Mouse (Mus musculus) forebrain, embryonic 14.5 days (tissue): ENCODE measurements around the gene Zdhhc14. TPM values are rescaled to one million over a fixed set of nuclear protein-coding genes. Genes with fewer than 3 reads are reported as not detected.
"Not testable (repeated sequence)": the region's sequence is repeated elsewhere in the genome, so short reads cannot be mapped to it uniquely, and the experiment has no call there.

ENCODE experiments used
- ATAC-seq: fragments of 200-750 bp; cut with Nextera tagmentation; 2 replicates; pipeline ENCODE4 v1.8.0; 2017; ENCODE audit warnings: mild to moderate bottlenecking, moderate library complexity
- DNase-seq: peaks from one replicate; pipeline ENCODE4 v3.0.0-alpha.2; 2015; ENCODE audit warnings: low spot score
- H3K27ac ChIP-seq: fragments of 300-500 bp; sonication (generic); 2 replicates; pipeline ENCODE4 v1.5.1; 2014; ENCODE audit warnings: low read depth, mild to moderate bottlenecking, control low read depth, low read length, moderate library complexity
- H3K27me3 ChIP-seq: fragments of 300-500 bp; sonication (generic); replicated peaks from 2 replicates; pipeline ENCODE4 v1.6.1; 2014; ENCODE audit warnings: low read length, control low read depth, mixed read lengths; ENCODE audit not compliant: control insufficient read depth, insufficient read depth
- H3K36me3 ChIP-seq: fragments of 300-500 bp; sonication (generic); 2 replicates; pipeline ENCODE4 v1.6.1; 2014; ENCODE audit warnings: low read length, control low read depth; ENCODE audit not compliant: control insufficient read depth, insufficient read depth
- H3K4me1 ChIP-seq: fragments of 300-500 bp; sonication (generic); 2 replicates; pipeline ENCODE4 v1.6.1; 2014; ENCODE audit warnings: antibody characterized with exemption, low read length, control low read depth; ENCODE audit not compliant: control insufficient read depth, insufficient read depth
- H3K4me2 ChIP-seq: fragments of 300-500 bp; sonication (generic); 2 replicates; pipeline ENCODE4 v1.6.1; 2014; ENCODE audit warnings: mild to moderate bottlenecking, control low read depth, low read length
- H3K4me3 ChIP-seq: fragments of 300-500 bp; sonication (generic); 2 replicates; pipeline ENCODE4 v1.5.1; 2014; ENCODE audit warnings: low read depth, low read length, control low read depth
- H3K9ac ChIP-seq: fragments of 300-500 bp; sonication (generic); 2 replicates; pipeline ENCODE4 v1.6.1; 2014; ENCODE audit warnings: mild to moderate bottlenecking, low read length, control low read depth, moderate library complexity
- H3K9me3 ChIP-seq: fragments of 300-500 bp; sonication (generic); replicated peaks from 2 replicates; pipeline ENCODE4 v1.6.1; 2016; ENCODE audit warnings: low read length, control low read depth, mixed read lengths; ENCODE audit not compliant: control insufficient read depth
- WGBS: fragments of 180-500 bp; shearing (Covaris S2); extraction: QIAGEN DNeasy Blood & Tissue Kit; methylation state at CpG from one replicate; pipeline ENCODE4 v1.1.7; 2014; 5-methylcytosine and 5-hydroxymethylcytosine counted together
- polyA plus RNA-seq: library from polyadenylated mRNA; unstranded; fragments of >200 nt; fragmentation: Nextera tagmentation; extraction: Ambion mirVana; gene quantifications from 2 replicates; pipeline ENCODE4 v1.2.1, GENCODE M21; 2014

The Zdhhc14 gene
- polyA plus RNA-seq, 1 experiment from 2014 or later, result 4.7 TPM

DNA sequence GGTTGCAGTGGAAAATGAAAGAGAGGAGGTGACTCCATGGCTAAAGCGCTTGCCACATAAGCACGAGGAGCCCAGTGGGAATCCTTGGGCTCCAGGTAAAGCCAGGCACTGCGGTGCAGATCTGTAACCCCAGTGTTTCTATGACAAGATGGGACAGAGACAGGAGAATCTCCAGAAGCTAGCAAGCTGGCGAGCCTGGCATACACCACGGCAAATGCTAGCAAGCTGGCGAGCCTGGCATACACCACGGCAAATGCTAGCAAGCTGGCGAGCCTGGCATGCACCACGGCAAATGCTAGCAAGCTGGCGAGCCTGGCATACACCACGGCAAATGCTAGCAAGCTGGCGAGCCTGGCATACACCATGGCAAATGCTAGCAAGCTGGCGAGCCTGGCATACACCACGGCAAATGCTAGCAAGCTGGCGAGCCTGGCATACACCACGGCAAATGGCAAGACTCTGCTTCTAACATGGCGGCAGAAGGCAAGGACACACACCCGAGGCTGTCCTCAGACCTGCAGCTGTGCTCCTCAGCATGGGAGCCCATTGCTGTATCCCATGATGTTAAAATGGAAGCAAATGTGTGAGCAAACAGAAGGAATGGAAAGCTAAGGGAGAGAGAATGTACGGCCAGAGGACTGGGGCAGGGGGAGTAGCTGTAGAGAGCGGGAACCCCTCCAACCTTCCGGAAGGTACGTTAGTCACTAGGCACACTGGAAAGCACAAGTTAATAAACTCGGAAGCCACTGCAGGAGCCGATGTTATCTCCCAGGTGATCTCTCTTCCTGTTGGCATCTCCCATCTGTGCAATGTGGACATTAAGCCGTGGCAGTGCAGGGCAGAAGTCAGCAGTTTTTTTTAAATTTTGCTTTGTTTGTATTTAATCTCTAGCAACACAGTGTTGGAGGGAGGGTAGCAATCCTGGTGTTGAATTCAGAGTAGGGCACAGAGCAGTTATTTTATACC lies 129.6 kb downstream of the Zdhhc14 start:
- DNase-seq (no peak), ATAC-seq (no peak)
- H3K4me3 ChIP-seq, result no peak overlapping the region
- H3K4me1 ChIP-seq, result no peaks in the 10 kb centered on the region
- no peak overlapping the region for H3K4me2 ChIP-seq
- WGBS, result 78% methylated on average over 25 of the region's 25 CpGs
- H3K36me3 ChIP-seq, result no peaks in the 10 kb centered on the region
- H3K27me3 ChIP-seq, result no peaks in the 10 kb centered on the region
- no peak overlapping the region for H3K27ac ChIP-seq
- no peaks in the 10 kb centered on the region for H3K9me3 ChIP-seq
- no peak overlapping the region for H3K9ac ChIP-seq

DNA sequence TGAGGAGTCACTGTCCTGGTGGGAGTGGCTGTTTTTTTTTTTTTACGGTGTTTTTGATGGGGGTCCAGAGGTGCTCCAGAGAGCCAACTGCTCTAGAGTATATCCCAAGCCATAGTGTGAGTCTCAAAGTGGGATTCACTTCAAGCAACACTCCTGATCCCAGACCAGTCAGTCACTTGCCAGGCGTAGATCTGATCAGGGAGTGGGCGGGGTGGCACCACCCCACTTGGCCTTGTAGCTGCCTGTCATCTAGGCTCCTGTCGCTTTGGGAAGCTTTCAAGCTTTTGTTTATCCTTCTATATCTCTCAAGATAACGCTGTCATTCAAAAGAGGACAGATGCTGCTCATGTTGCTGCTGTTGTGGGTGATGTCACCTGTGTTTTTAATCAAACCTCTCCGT lies 130.4 kb downstream of the Zdhhc14 start:
- no peaks in the 10 kb centered on the region for H3K9me3 ChIP-seq
- no peak overlapping the region for H3K9ac ChIP-seq
- H3K4me3 ChIP-seq, result no peak overlapping the region
- no peak overlapping the region for H3K4me2 ChIP-seq
- ATAC-seq (no peak), DNase-seq (no peak)
- WGBS, result 77% methylated on average over 6 of the region's 6 CpGs
- H3K4me1 ChIP-seq, result no peaks in the 10 kb centered on the region
- no peaks in the 10 kb centered on the region for H3K27me3 ChIP-seq
- no peaks in the 10 kb centered on the region for H3K36me3 ChIP-seq
- H3K27ac ChIP-seq, result no peak overlapping the region

DNA sequence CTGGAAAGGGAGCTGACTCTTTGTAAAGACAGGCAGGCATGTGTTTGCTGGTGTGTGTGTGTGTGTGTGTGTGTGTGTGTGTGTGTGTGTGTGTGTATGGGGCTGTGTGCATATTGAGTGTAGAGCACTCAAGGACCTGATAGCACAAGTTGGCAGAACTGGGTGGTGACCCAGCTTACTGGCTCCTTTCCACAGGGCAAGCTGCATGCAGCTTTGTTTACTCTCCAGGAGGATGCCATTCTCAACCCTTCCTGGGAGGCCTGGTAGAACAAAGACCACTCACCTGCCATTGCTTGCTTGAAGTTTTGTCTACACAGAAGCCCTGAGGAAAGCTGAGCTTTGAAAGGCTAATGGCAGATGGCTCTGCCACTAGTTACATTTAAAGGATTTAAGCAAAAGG lies 130.8 kb downstream of the Zdhhc14 start:
- Histone ChIP-seq H3K27ac (no peak overlapping the region), H3K36me3 (no peaks in the 10 kb centered on the region), H3K9me3 (no peaks in the 10 kb centered on the region), H3K27me3 (no peaks in the 10 kb centered on the region), H3K4me1 (no peaks in the 10 kb centered on the region), H3K4me2 (no peak overlapping the region), H3K9ac (no peak overlapping the region), H3K4me3 (no peak overlapping the region)
- DNase-seq, result no peak
- ATAC-seq, result no peak

DNA sequence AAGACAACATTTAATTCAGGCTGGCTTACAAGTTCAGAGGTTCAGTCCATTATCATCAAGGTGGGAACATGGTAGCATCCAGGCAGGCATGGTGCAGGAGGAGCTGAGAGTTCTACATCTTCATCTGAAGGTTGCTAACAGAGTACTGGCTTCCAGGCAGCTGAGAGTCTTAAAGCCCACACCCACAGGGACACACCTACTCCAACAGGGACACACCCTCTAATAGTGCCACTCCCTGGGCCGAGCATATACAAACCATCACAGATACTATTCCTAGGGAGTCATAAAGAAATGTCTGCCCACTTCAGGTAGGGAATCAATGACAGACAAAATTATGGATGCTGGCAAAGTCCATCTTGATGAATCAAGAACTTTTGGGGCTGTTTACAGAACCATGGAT lies 132.5 kb downstream of the Zdhhc14 start:
- not testable (repeated sequence) for DNase-seq

DNA sequence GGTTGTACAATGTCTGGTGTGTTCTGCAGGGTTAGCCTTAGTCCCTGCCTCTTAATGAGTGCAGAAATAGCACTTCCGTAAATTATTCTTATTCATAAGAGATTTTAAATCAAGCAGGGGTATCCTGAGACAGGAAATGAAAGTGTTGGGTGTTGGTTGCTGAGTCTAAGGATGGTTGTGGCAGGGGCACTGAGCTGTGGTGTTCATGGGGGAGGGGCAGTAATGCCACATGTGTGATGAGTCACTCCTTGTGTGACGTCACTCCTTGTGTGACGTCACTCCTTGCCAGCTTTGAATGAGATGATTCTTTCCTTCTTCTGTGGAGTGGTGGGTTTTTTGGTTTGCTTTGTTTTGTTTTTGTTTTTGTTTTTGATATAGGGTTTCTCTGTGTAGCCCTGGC lies 134.0 kb downstream of the Zdhhc14 start:
- Histone ChIP-seq H3K4me1 (no peaks in the 10 kb centered on the region), H3K9ac (no peak overlapping the region), H3K4me2 (no peak overlapping the region), H3K4me3 (no peak overlapping the region), H3K36me3 (no peaks in the 10 kb centered on the region), H3K27ac (no peak overlapping the region), H3K9me3 (no peaks in the 10 kb centered on the region), H3K27me3 (no peaks in the 10 kb centered on the region)
- ATAC-seq (no peak), DNase-seq (no peak)
- WGBS, result 84% methylated on average over 3 of the region's 3 CpGs

More for the DNA sequence above, 132.5 kb downstream of the Zdhhc14 start:
- not testable (repeated sequence) for H3K27me3 ChIP-seq, H3K4me1 ChIP-seq, H3K36me3 ChIP-seq, H3K4me2 ChIP-seq, H3K4me3 ChIP-seq, H3K9me3 ChIP-seq, ATAC-seq, H3K9ac ChIP-seq, H3K27ac ChIP-seq
- 92% methylated on average over 1 of the region's 1 CpGs for WGBS

DNA sequence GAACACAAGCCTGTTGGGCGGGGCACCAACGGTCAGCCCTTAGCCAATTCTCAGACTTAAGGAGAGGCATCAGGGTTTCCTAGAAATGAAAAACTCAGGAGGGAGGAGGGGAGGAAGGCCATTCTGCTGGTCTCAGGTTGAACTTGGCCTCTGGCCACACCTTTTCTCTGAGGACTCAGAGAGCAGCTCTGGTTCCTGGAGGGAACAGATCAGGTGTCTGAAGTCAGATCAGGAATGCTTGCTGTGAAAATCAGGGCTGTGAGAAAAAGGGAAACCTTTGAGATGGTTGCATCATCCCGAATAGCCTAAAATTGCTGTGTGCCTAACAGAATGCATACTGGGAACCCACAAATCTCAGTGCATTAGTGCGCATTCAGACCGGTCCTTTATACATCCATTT lies 135.3 kb downstream of the Zdhhc14 start:
- Histone ChIP-seq H3K4me2 (no peak overlapping the region), H3K4me3 (no peak overlapping the region), H3K36me3 (no peaks in the 10 kb centered on the region), H3K9me3 (no peaks in the 10 kb centered on the region), H3K4me1 (no peaks in the 10 kb centered on the region), H3K27ac (no peak overlapping the region), H3K27me3 (no peaks in the 10 kb centered on the region), H3K9ac (no peak overlapping the region)
- no peak for DNase-seq
- 97% methylated on average over 5 of the region's 5 CpGs for WGBS
- no peak for ATAC-seq

DNA sequence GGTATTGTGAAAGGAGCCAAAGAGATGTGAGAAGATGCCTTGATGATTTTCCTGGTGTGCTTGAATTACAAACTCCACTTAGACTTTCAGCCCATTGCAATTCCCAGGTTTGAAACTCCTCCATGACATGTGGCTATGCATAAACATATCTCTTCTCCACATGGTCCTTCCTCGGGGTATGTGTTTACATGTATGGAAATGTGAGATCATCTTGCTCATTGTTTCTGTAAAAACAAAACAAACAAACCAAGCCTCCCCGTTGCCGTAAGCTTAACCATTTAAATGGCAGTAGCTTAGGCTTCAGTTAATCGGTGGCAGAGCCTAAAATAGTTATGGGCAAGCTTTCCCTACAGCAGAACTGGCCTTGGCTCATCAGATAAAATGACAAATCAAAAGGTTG lies 137.3 kb downstream of the Zdhhc14 start:
- H3K27me3 ChIP-seq, result no peaks in the 10 kb centered on the region
- no peak overlapping the region for H3K9ac ChIP-seq
- no peaks in the 10 kb centered on the region for H3K9me3 ChIP-seq
- H3K27ac ChIP-seq, result no peak overlapping the region
- no peak overlapping the region for H3K4me2 ChIP-seq
- 73% methylated on average over 4 of the region's 4 CpGs for whole genome bisulfite sequencing
- ATAC-seq (no peak), DNase-seq (no peak)
- H3K36me3 ChIP-seq, result no peaks in the 10 kb centered on the region
- H3K4me1 ChIP-seq, result no peaks in the 10 kb centered on the region
- H3K4me3 ChIP-seq, result no peak overlapping the region

DNA sequence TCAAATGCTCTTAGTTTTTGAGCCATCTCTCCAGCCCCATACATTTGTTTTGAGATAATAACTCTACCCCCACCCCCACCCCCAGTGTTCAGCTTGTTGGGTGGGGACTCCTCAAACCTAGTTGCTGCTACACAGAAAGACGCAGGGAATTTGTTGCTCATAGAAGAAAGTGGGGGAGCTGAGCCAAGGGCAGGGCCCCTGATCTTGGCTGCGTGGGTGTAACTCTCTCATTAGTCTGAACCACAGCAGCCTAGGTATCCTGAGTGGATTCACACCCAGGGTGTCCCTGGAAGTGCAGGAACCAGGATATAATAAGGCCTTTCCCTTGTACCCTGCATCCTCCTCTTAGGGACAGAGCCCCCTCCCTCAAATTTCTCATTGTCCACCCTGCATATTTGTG lies 142.9 kb downstream of the Zdhhc14 start:
- Histone ChIP-seq H3K4me3 (no peak overlapping the region), H3K27ac (no peak overlapping the region), H3K36me3 (no peaks in the 10 kb centered on the region), H3K4me1 (no peaks in the 10 kb centered on the region), H3K27me3 (no peaks in the 10 kb centered on the region), H3K9me3 (no peaks in the 10 kb centered on the region), H3K4me2 (no peak overlapping the region), H3K9ac (no peak overlapping the region)
- no peak for ATAC-seq
- no peak for DNase-seq
- WGBS, result 89% methylated on average over 2 of the region's 2 CpGs

DNA sequence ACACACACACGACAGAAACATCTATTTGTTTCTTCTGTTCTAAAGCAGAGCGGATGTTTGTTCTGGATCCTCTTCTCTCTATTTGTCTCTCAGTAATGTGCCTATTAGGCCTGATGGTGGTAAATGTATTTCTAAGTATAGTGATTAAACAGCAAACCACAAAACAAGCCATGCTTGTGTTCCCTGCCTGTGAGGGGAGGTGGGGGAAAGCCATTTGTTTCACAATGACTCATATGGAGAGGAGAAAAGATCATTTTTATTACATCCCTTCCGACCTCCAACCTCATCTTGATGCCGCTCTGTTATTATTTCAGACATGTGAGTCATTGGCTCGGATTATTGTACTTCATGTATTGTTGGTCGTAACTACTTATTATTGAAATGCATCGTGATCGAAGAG lies 149.1 kb downstream of the Zdhhc14 start:
- no peak overlapping the region for H3K27ac ChIP-seq
- no peaks in the 10 kb centered on the region for H3K9me3 ChIP-seq
- H3K4me2 ChIP-seq, result no peak overlapping the region
- ATAC-seq (no peak), DNase-seq (no peak)
- no peaks in the 10 kb centered on the region for H3K4me1 ChIP-seq
- 85% methylated on average over 8 of the region's 8 CpGs for WGBS
- H3K4me3 ChIP-seq, result no peak overlapping the region
- H3K27me3 ChIP-seq, result no peaks in the 10 kb centered on the region
- no peak overlapping the region for H3K9ac ChIP-seq
- no peaks in the 10 kb centered on the region for H3K36me3 ChIP-seq
